Mouse (Mus musculus): ENCODE measurements around the gene Rarres1.

- TF ChIP-seq CTCF (conservative IDR thresholded peaks at IDR 0.05 in 1 of 2, IDR thresholded peaks at IDR 0.05 in 1 of 2; ENCODE audit: low read depth in 2 of 2, low read length in 2 of 2) (no peak), TBP (conservative IDR thresholded peaks at IDR 0.05; ENCODE audit: low read depth, low read length) (no peak), EP300 (IDR thresholded peaks at IDR 0.05; ENCODE audit: low read length) (0 out of 2 replicates have a peak, but pooled peaks have one; percentile 25), USF2 (conservative IDR thresholded peaks at IDR 0.05; ENCODE audit: low read depth, low read length) (no peak), POLR2A (IDR thresholded peaks at IDR 0.05; ENCODE audit: low read depth, low read length) (no peak), NELFE (IDR thresholded peaks at IDR 0.05; ENCODE audit: low read depth, low read length) (no peak), GABPA (IDR thresholded peaks at IDR 0.05; ENCODE audit: insufficient replicate concordance, low read depth, low read length) (no peak), MXI1 (IDR thresholded peaks at IDR 0.05; ENCODE audit: low read depth, low read length) (no peak), RAD21 (IDR thresholded peaks at IDR 0.05; ENCODE audit: low read depth, low read length) (no peak), BHLHE40 (IDR thresholded peaks at IDR 0.05; ENCODE audit: low read depth, low read length) (no peak), POLR2AphosphoS2 (IDR thresholded peaks at IDR 0.05; ENCODE audit: low read depth, low read length) (no peak), MAX (IDR thresholded peaks at IDR 0.05; ENCODE audit: low read length) (no peak), SIN3A (IDR thresholded peaks at IDR 0.05; ENCODE audit: low read length) (no peak)
Observed at GRCm38 (mm10) chr3:67524768-67525167, 9.4 kb upstream of the Rarres1 start.
